Mouse (Mus musculus) spleen, adult 2 months (tissue): Measurements from ENCODE around the gene Krt17. TPM values are rescaled to one million over a fixed set of nuclear protein-coding genes. Genes with fewer than 3 reads are reported as not detected.
A peak's percentile ranks its signal among the peaks of the same experiment; 100 is the strongest.
"Not testable (repeated sequence)": the region's sequence is repeated elsewhere in the genome, so short reads cannot be mapped to it uniquely, and the experiment has no call there.

Source experiments
- DNase-seq, 2 experiments: peaks; one replicate each; pipeline versions ENCODE4 v3.0.0 to v3.0.0-alpha.2; 2012 to 2021; ENCODE audit warnings: low spot score in 2 of 2, low read depth in 1 of 2
- H3K27ac ChIP-seq: fragments of 200-500 bp; 2 replicates; pipeline ENCODE4 v1.5.1; 2012; ENCODE audit warnings: low read length, inconsistent platforms; ENCODE audit not compliant: insufficient read depth
- H3K27me3 ChIP-seq: fragments of 200-500 bp; 2 replicates; pipeline ENCODE4 v1.6.1; 2012; ENCODE audit warnings: mild to moderate bottlenecking, moderate library complexity, low read length, inconsistent platforms; ENCODE audit not compliant: control insufficient read depth, insufficient read depth
- H3K36me3 ChIP-seq: fragments of 200-500 bp; 2 replicates; pipeline ENCODE4 v1.6.1; 2012; ENCODE audit warnings: mild to moderate bottlenecking, low read length, inconsistent platforms; ENCODE audit not compliant: control insufficient read depth, insufficient read depth
- H3K4me1 ChIP-seq: fragments of 200-500 bp; 2 replicates; pipeline ENCODE4 v1.6.1; 2011; ENCODE audit warnings: inconsistent platforms; ENCODE audit not compliant: control insufficient read depth, insufficient read depth, insufficient read length
- H3K4me3 ChIP-seq: fragments of 200-500 bp; 2 replicates; pipeline ENCODE4 v1.5.1; 2011; ENCODE audit warnings: mild to moderate bottlenecking, inconsistent platforms; ENCODE audit not compliant: insufficient read depth, insufficient read length; ENCODE audit errors: extremely low read depth
- CTCF ChIP-seq: fragments of 200-500 bp; IDR thresholded peaks from 2 replicates; pipeline ENCODE4 v1.5.1; 2011; ENCODE audit warnings: mild to moderate bottlenecking, inconsistent platforms; ENCODE audit not compliant: insufficient read depth, insufficient read length, insufficient replicate concordance; ENCODE audit errors: extremely low read depth
- POLR2A ChIP-seq: fragments of 200-500 bp; IDR thresholded peaks from 2 replicates; pipeline ENCODE4 v1.6.1; 2011; ENCODE audit warnings: low read depth, low read length, inconsistent platforms
- WGBS: fragments of 180-500 bp; shearing (Covaris S2); methylation state at CpG from one replicate; pipeline ENCODE4 v1.1.7; 2018; 5-methylcytosine and 5-hydroxymethylcytosine counted together
- polyA plus RNA-seq: library from polyadenylated mRNA; depleted of rRNA; stranded (reverse); fragments of >200 nt; gene quantifications from 2 replicates; pipeline ENCODE4 v1.2.3, GENCODE M21; 2012; rRNA removed

Krt17 gene
- not detected in 2 replicates for polyA plus RNA-seq

- WGBS = 81% methylated on average over 21 of the region's 21 CpGs
- H3K27me3 ChIP-seq = no peaks in the 10 kb centered on the region
- no peak for TF ChIP-seq CTCF
- no peak for TF ChIP-seq POLR2A
Observed at GRCm38 (mm10) chr11:100260514-100261234, at the start of gene Krt17. TSS of gene Krt17 (minus strand) at chr11:100261029.

GRCm38 (mm10) chr11:100308672-100309071 is 47.8 kb upstream of the Krt17 start:
- not testable (repeated sequence) for H3K27me3 ChIP-seq, H3K27ac ChIP-seq, H3K4me3 ChIP-seq, DNase-seq, H3K4me1 ChIP-seq, H3K36me3 ChIP-seq
- 95% methylated on average over 6 of the region's 6 CpGs for WGBS

More at GRCm38 (mm10) chr11:100260514-100261234, at the start of gene Krt17:
- H3K36me3 ChIP-seq = no peaks in the 10 kb centered on the region
- no peak within 1 kb of the TSS for H3K4me3 ChIP-seq
- no peaks in the 10 kb centered on the region for H3K4me1 ChIP-seq
- H3K27ac ChIP-seq = no peak within 1 kb of the TSS
- DNase-seq = no peak

GRCm38 (mm10) chr11:100307900-100308299 is 47.1 kb upstream of the Krt17 start:
- Histone ChIP-seq H3K27me3 (no peaks in the 10 kb centered on the region), H3K27ac (no peak overlapping the region), H3K4me1 (no peaks in the 10 kb centered on the region), H3K4me3 (no peak overlapping the region), H3K36me3 (no peaks in the 10 kb centered on the region)
- 87% methylated on average over 5 of the region's 5 CpGs for WGBS
- TF ChIP-seq CTCF (no peak), POLR2A (no peak)
- DNase-seq = no peak

- Histone ChIP-seq H3K4me3 (no peak overlapping the region), H3K27ac (no peak overlapping the region), H3K4me1 (no peaks in the 10 kb centered on the region), H3K27me3 (no peaks in the 10 kb centered on the region), H3K36me3 (no peaks in the 10 kb centered on the region)
- WGBS = 66% methylated on average over 5 of the region's 5 CpGs
- TF ChIP-seq CTCF (no peak), POLR2A (no peak)
- DNase-seq = no peak
Observed at GRCm38 (mm10) chr11:100301292-100301691, 40.5 kb upstream of the Krt17 start.

GRCm38 (mm10) chr11:100300293-100300692 is 39.5 kb upstream of the Krt17 start:
- Histone ChIP-seq H3K27me3 (no peaks in the 10 kb centered on the region), H3K36me3 (no peaks in the 10 kb centered on the region), H3K4me3 (no peak overlapping the region), H3K27ac (no peak overlapping the region), H3K4me1 (no peaks in the 10 kb centered on the region)
- WGBS = 12% methylated on average over 5 of the region's 5 CpGs
- TF ChIP-seq POLR2A = no peak
- TF ChIP-seq CTCF = peak; percentile 80; the same call in 1 of the 2 replicates
- peak in 1 of 2 experiments; percentile 57 for DNase-seq

DNA sequence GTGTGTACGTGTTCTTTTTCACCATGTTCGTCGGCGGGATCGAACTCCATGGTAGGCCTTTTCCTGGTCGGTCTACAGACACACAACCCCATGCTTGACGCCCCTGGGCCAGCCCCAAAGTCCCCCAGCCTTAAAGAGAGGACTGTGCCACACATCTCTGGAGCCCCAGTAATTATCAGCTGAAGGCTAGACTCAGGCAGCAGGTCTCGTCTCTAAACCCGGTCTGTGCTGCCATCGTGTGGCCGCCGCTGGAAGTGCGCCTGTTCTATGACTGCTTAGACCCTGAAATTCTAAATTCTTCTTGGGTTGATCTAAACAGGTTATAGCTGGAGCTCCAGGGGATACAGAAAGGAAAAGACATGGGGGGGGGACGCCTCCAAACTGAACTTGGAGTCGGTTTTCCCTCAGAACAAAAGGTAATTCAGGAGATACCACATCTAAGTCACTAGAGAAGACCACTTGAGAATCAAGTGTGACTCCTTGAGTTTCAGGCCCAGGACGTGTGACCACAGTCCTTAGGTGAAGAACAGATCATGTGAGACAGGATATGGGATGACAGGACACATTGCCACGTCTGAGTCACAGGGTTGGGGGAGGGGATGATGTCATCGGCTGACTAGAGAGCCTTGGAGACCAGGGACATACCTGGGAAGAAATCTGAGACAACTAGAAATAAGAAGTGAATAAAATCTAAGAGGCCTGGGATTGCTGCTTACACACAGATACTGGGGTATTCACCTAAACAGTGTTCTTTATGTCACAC is 37.6 kb upstream of the Krt17 start:
- H3K4me3 ChIP-seq = no peak overlapping the region
- no peaks in the 10 kb centered on the region for H3K27me3 ChIP-seq
- DNase-seq = peak in 1 of 2 experiments; percentile 73
- H3K27ac ChIP-seq = no peak overlapping the region
- 23% methylated on average over 18 of the region's 18 CpGs for WGBS
- no peak for TF ChIP-seq POLR2A
- peak; percentile 97 for TF ChIP-seq CTCF
- no peaks in the 10 kb centered on the region for H3K4me1 ChIP-seq
- no peaks in the 10 kb centered on the region for H3K36me3 ChIP-seq

- no peak overlapping the region for H3K4me3 ChIP-seq
- WGBS = 37% methylated on average over 5 of the region's 5 CpGs
Observed at GRCm38 (mm10) chr11:100297801-100298200, 37.0 kb upstream of the Krt17 start.

More at GRCm38 (mm10) chr11:100297801-100298200, 37.0 kb upstream of the Krt17 start:
- peak in 1 of 2 experiments; percentile 14 for DNase-seq
- Histone ChIP-seq H3K36me3 (no peaks in the 10 kb centered on the region), H3K27me3 (no peaks in the 10 kb centered on the region), H3K4me1 (no peaks in the 10 kb centered on the region), H3K27ac (no peak overlapping the region)
- no peak for TF ChIP-seq POLR2A
- TF ChIP-seq CTCF = peak; percentile 36; the same call in 1 of the 2 replicates
